Comparison of ENCODE assay signal across 7 mouse cellular contexts in the genomic region with DNA sequence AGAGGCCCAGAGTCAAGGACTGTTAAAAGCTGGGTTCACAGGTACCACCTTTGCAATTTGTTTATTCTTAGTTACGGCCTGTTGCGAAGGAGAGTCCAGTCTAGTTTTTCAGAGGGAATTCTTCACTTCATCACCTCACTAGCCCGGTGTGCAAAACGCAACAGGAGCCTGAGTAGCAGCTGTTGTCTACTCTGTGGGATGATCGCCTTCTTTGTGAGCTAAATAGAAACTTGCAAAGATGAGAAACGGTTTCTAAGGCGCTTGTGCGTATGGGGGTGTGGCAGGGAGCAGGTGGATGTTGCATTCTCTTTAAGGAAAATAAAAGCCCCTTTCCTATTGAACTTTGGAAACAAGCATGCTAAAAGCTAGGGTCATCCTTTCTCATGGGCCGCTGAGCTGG. TPM values are rescaled to one million over a fixed set of nuclear protein-coding genes. Genes with fewer than 3 reads are reported as not detected.
A peak's percentile ranks its signal among the peaks of the same experiment; 100 is the strongest.
DNase-seq lines count a peak whose midpoint lies in the region; ATAC-seq and TF ChIP-seq lines count a peak whose summit lies in the region.

No protein-coding gene starts in this region.

- H3K36me3 ChIP-seq in embryonic facial prominence, embryonic 14.5 days (ENCODE audit: control insufficient read depth, insufficient read depth, low read length): no peaks in the 10 kb centered on the region
- H3K36me3 ChIP-seq in hindbrain, postnatal 0 days (ENCODE audit: insufficient read depth, low read length): no peaks in the 10 kb centered on the region
- H3K36me3 ChIP-seq in neural tube, embryonic 15.5 days: no peaks in the 10 kb centered on the region
- no peaks in the 10 kb centered on the region for H3K36me3 ChIP-seq in liver, embryonic 11.5 days (ENCODE audit: control insufficient read depth, insufficient read depth, low read length)

- peak overlapping the region; percentile 67 for H3K4me3 ChIP-seq in left cerebral cortex, adult 2 months
- peak overlapping the region; percentile 68 for H3K4me3 ChIP-seq in embryonic facial prominence, embryonic 14.5 days (ENCODE audit: low read depth, low read length)
- H3K4me3 ChIP-seq in hindbrain, postnatal 0 days (ENCODE audit: low read length): peak overlapping the region; percentile 71
- H3K4me3 ChIP-seq in neural tube, embryonic 15.5 days (replicated peaks): peak overlapping the region; percentile 70
- H3K4me3 ChIP-seq in liver, embryonic 11.5 days (ENCODE audit: low read depth, low read length): no peak overlapping the region

- H3K27me3 ChIP-seq in embryonic facial prominence, embryonic 14.5 days (replicated peaks; ENCODE audit: control insufficient read depth, insufficient read depth, low read length): peaks cover 24% of the 10 kb centered on the region
- no peaks in the 10 kb centered on the region for H3K27me3 ChIP-seq in hindbrain, postnatal 0 days (ENCODE audit: insufficient read depth, low read length)
- H3K27me3 ChIP-seq in neural tube, embryonic 15.5 days (replicated peaks): peaks cover 19% of the 10 kb centered on the region
- peaks cover 34% of the 10 kb centered on the region for H3K27me3 ChIP-seq in liver, embryonic 11.5 days (replicated peaks; ENCODE audit: control insufficient read depth, insufficient read depth, low read length)

- peak overlapping the region; percentile 19; the same call in 1 of the 2 replicates for H3K9ac ChIP-seq in embryonic facial prominence, embryonic 14.5 days (ENCODE audit: low read depth, low read length)
- peak overlapping the region; percentile 59; the same call in 1 of the 2 replicates for H3K9ac ChIP-seq in hindbrain, postnatal 0 days (replicated peaks; ENCODE audit: low read length)
- no peak overlapping the region for H3K9ac ChIP-seq in neural tube, embryonic 15.5 days (replicated peaks)
- no peak overlapping the region for H3K9ac ChIP-seq in liver, embryonic 11.5 days (ENCODE audit: low read depth, low read length)

- peak overlapping the region; percentile 86; the same call in 1 of the 2 replicates for H3K27ac ChIP-seq in left cerebral cortex, adult 2 months
- no peak overlapping the region for H3K27ac ChIP-seq in embryonic facial prominence, embryonic 14.5 days (replicated peaks; ENCODE audit: low read depth, low read length)
- H3K27ac ChIP-seq in hindbrain, postnatal 0 days: no peak overlapping the region
- H3K27ac ChIP-seq in neural tube, embryonic 15.5 days (replicated peaks): no peak overlapping the region
- no peak overlapping the region for H3K27ac ChIP-seq in liver, embryonic 11.5 days (ENCODE audit: low read depth, low read length)

- peak overlapping the region; percentile 96 for H3K4me2 ChIP-seq in embryonic facial prominence, embryonic 14.5 days (ENCODE audit: low read depth, low read length)
- H3K4me2 ChIP-seq in hindbrain, postnatal 0 days (ENCODE audit: low read depth, low read length): peak overlapping the region; percentile 96
- H3K4me2 ChIP-seq in neural tube, embryonic 15.5 days: peak overlapping the region; percentile 98
- H3K4me2 ChIP-seq in liver, embryonic 11.5 days: no peak overlapping the region

- DNase-seq in left cerebral cortex, adult 2 months (ENCODE audit: extremely low spot score in 1 of 2, low spot score in 2 of 2): no peak
- no peak for DNase-seq in left cerebral cortex, adult 11 months (ENCODE audit: low spot score)
- DNase-seq in embryonic facial prominence, embryonic 14.5 days (ENCODE audit: low spot score): no peak
- DNase-seq in hindbrain, postnatal 0 days (ENCODE audit: low spot score): no peak
- DNase-seq in spleen, postnatal 10 days (ENCODE audit: low spot score in 2 of 2): no peak
- DNase-seq in liver, embryonic 11.5 days (ENCODE audit: low spot score): no peak

- 52% methylated on average over 9 of the region's 9 CpGs for WGBS in embryonic facial prominence, embryonic 14.5 days
- 39% methylated on average over 9 of the region's 9 CpGs for WGBS in hindbrain, postnatal 0 days
- WGBS in neural tube, embryonic 15.5 days: 42% methylated on average over 9 of the region's 9 CpGs
- 47% methylated on average over 9 of the region's 9 CpGs for WGBS in liver, embryonic 11.5 days

- no peak for TF ChIP-seq CTCF in left cerebral cortex, adult 2 months (IDR thresholded peaks at IDR 0.05)
- TF ChIP-seq CTCF in hindbrain, postnatal 0 days (IDR thresholded peaks at IDR 0.05; ENCODE audit: low read depth): no peak

- ATAC-seq in embryonic facial prominence, embryonic 14.5 days (ENCODE audit: low read depth): no peak
- no peak for ATAC-seq in hindbrain, postnatal 0 days
- ATAC-seq in neural tube, embryonic 15.5 days (ENCODE audit: low FRiP score): no peak
- no peak for ATAC-seq in liver, embryonic 11.5 days (replicated peaks; ENCODE audit: low FRiP score)

- H3K9me3 ChIP-seq in embryonic facial prominence, embryonic 14.5 days (ENCODE audit: control insufficient read depth, low read length): peaks cover 3% of the 10 kb centered on the region; the same call in 1 of the 2 replicates
- no peaks in the 10 kb centered on the region for H3K9me3 ChIP-seq in hindbrain, postnatal 0 days (ENCODE audit: low read length)
- H3K9me3 ChIP-seq in neural tube, embryonic 15.5 days (replicated peaks): no peaks in the 10 kb centered on the region
- H3K9me3 ChIP-seq in liver, embryonic 11.5 days (ENCODE audit: control insufficient read depth, low read length): no peaks in the 10 kb centered on the region

- 0 out of 2 replicates have a peak, but pooled peaks cover 11% of the 10 kb centered on the region for H3K4me1 ChIP-seq in embryonic facial prominence, embryonic 14.5 days (ENCODE audit: control insufficient read depth, insufficient read depth, low read length)
- peaks cover 4% of the 10 kb centered on the region; the same call in 1 of the 2 replicates for H3K4me1 ChIP-seq in hindbrain, postnatal 0 days (ENCODE audit: insufficient read depth, low read length)
- peaks cover 14% of the 10 kb centered on the region for H3K4me1 ChIP-seq in neural tube, embryonic 15.5 days
- H3K4me1 ChIP-seq in liver, embryonic 11.5 days (replicated peaks; ENCODE audit: control insufficient read depth, insufficient read depth, low read length): no peaks in the 10 kb centered on the region

- intact Hi-C loops in left cerebral cortex, adult 2 months (cut with DNase I): loop anchor here (2.0 to 10.0 kb wide), 2 partner anchors 93 to 131 kb away; no protein-coding TSS in a partner anchor

RNA-seq across cellular contexts. Expression of gene Prkg2, which starts 1.2 kb away (rescaled TPM):
- 10 to 100 TPM; 14.7 to 15.5 TPM for total RNA-seq in left cerebral cortex, adult 2 months (2021)
- 3.0 and 3.8 TPM in 2 replicates for polyA plus RNA-seq in embryonic facial prominence, embryonic 14.5 days (2014; fragmentation: Nextera tagmentation; extraction: Ambion mirVana)
- 1.6 TPM in 2 replicates for total RNA-seq in hindbrain, postnatal 0 days (2014; rRNA removed)
- polyA plus RNA-seq in hindbrain, postnatal 0 days (2015; fragmentation: Nextera tagmentation; extraction: Ambion mirVana): 1.6 and 1.7 TPM in 2 replicates
- 1.8 and 2.3 TPM in 2 replicates for polyA plus RNA-seq in neural tube, embryonic 15.5 days (2015; fragmentation: Nextera tagmentation; extraction: Ambion mirVana)
- 0.21 and 0.62 TPM in 2 replicates for polyA plus RNA-seq in liver, embryonic 11.5 days (2014; fragmentation: Nextera tagmentation; extraction: Ambion mirVana)

Comparison
In these comparisons a context has a peak if more than half of its experiments do, and no peak if none do; other contexts are left out.
1. H3K9ac ChIP-seq: peak in embryonic facial prominence, embryonic 14.5 days (single experiment) and hindbrain, postnatal 0 days (single experiment); none in neural tube, embryonic 15.5 days (single experiment) and liver, embryonic 11.5 days (single experiment).